Mouse (Mus musculus): ENCODE measurements at regions not wholly inside any gene's neighbourhood (a gene's known extent, or its start where the extent isn't known, plus 50 kb on each side); places are given as distances from the start of the nearest gene placed in this dataset.
A peak's percentile ranks its signal among the peaks of the same experiment; 100 is the strongest.

GRCm38 (mm10) chr19:60408436-60408835 is 59.7 kb downstream of the Prlhr start:
- DNase-seq (ENCODE audit: low spot score in 2 of 2), result no peak

- DNase-seq (ENCODE audit: low spot score in 2 of 2), result no peak
These were observed 68.7 kb downstream of the Prlhr start for GRCm38 (mm10) chr19:60399425-60399824.

- DNase-seq (ENCODE audit: low spot score in 2 of 2), result no peak
These were observed 70.4 kb downstream of the Prlhr start for GRCm38 (mm10) chr19:60397666-60398065.

- no peak for DNase-seq (ENCODE audit: low spot score in 2 of 2)
These were observed 71.5 kb downstream of the Prlhr start for GRCm38 (mm10) chr19:60396604-60397003.

- DNase-seq (ENCODE audit: low spot score in 2 of 2), result no peak
These were observed 81.4 kb downstream of the Prlhr start for GRCm38 (mm10) chr19:60386563-60387241.

GRCm38 (mm10) chr19:60384721-60385120 is 83.4 kb downstream of the Prlhr start:
- DNase-seq (ENCODE audit: low spot score in 2 of 2), result no peak

GRCm38 (mm10) chr19:60382661-60383060 is 85.4 kb downstream of the Prlhr start:
- no peak for DNase-seq (ENCODE audit: low spot score in 2 of 2)

- DNase-seq (ENCODE audit: low spot score in 2 of 2), result no peak
These were observed 89.0 kb downstream of the Prlhr start for GRCm38 (mm10) chr19:60379030-60379605.

- no peak for DNase-seq (ENCODE audit: low spot score in 2 of 2)
These were observed 104.0 kb downstream of the Prlhr start for GRCm38 (mm10) chr19:60363988-60364599.

GRCm38 (mm10) chr19:60344911-60345310 is 118.4 kb upstream of the Fam204a start:
- DNase-seq (ENCODE audit: low spot score in 2 of 2), result no peak

GRCm38 (mm10) chr19:60341485-60341884 is 115.0 kb upstream of the Fam204a start:
- DNase-seq (ENCODE audit: low spot score in 2 of 2), result peak; percentile 23 to 60

GRCm38 (mm10) chr19:60340234-60340633 is 113.7 kb upstream of the Fam204a start:
- DNase-seq (ENCODE audit: low spot score in 2 of 2), result no peak

- DNase-seq (ENCODE audit: low spot score in 2 of 2), result no peak
These were observed 108.0 kb upstream of the Fam204a start for GRCm38 (mm10) chr19:60334521-60334920.

GRCm38 (mm10) chr19:60328295-60328694 is 101.8 kb upstream of the Fam204a start:
- no peak for DNase-seq (ENCODE audit: low spot score in 2 of 2)

- DNase-seq (ENCODE audit: low spot score in 2 of 2), result no peak
These were observed 99.1 kb upstream of the Fam204a start for GRCm38 (mm10) chr19:60325612-60326011.

- DNase-seq (ENCODE audit: low spot score in 2 of 2), result no peak
These were observed 98.6 kb upstream of the Fam204a start for GRCm38 (mm10) chr19:60325112-60325511.

- peak; percentile 54 to 81 for DNase-seq (ENCODE audit: low spot score in 2 of 2)
These were observed 84.1 kb upstream of the Fam204a start for GRCm38 (mm10) chr19:60310591-60310990.

GRCm38 (mm10) chr19:60302371-60302770 is 75.9 kb upstream of the Fam204a start:
- no peak for DNase-seq (ENCODE audit: low spot score in 2 of 2)

GRCm38 (mm10) chr19:60300891-60301290 is 74.4 kb upstream of the Fam204a start:
- DNase-seq (ENCODE audit: low spot score in 2 of 2), result no peak

- DNase-seq (ENCODE audit: low spot score in 2 of 2), result no peak
These were observed 63.7 kb upstream of the Fam204a start for GRCm38 (mm10) chr19:60290244-60290643.

GRCm38 (mm10) chr19:60286810-60287396 is 60.4 kb upstream of the Fam204a start:
- no peak for DNase-seq (ENCODE audit: low spot score in 2 of 2)

- DNase-seq (ENCODE audit: low spot score in 2 of 2), result no peak
These were observed 58.4 kb upstream of the Fam204a start for GRCm38 (mm10) chr19:60284901-60285300.

Measured in layer of hippocampus, adult 8-10 months (tissue).